Mouse (Mus musculus) limb, embryonic 10.5 days (tissue): ENCODE measurements at regions not wholly inside any gene's neighbourhood (a gene's known extent, or its start where the extent isn't known, plus 50 kb on each side); places are given as distances from the start of the nearest gene placed in this dataset.
A peak's percentile ranks its signal among the peaks of the same experiment; 100 is the strongest.

Experiments used
- DNase-seq: peaks from one replicate; pipeline ENCODE4 v3.0.0-alpha.2; 2017; ENCODE audit warnings: low spot score
- H3K27ac ChIP-seq: fragments of 300-500 bp; sonication (generic); 2 replicates; pipeline ENCODE4 v1.5.1; 2016; ENCODE audit warnings: mild to moderate bottlenecking
- H3K27me3 ChIP-seq: fragments of 300-500 bp; sonication (generic); 2 replicates; pipeline ENCODE4 v1.6.1; 2016; ENCODE audit warnings: low read depth, mild to moderate bottlenecking; ENCODE audit not compliant: poor library complexity, severe bottlenecking
- H3K36me3 ChIP-seq: fragments of 300-500 bp; sonication (generic); 2 replicates; pipeline ENCODE4 v1.6.1; 2016; ENCODE audit warnings: mild to moderate bottlenecking, moderate library complexity
- H3K4me1 ChIP-seq: fragments of 300-500 bp; sonication (generic); 2 replicates; pipeline ENCODE4 v1.6.1; 2016
- H3K4me3 ChIP-seq: fragments of 300-500 bp; sonication (generic); 2 replicates; pipeline ENCODE4 v1.5.1; 2016; ENCODE audit warnings: mild to moderate bottlenecking, moderate library complexity
- H3K9me3 ChIP-seq: fragments of 300-500 bp; sonication (generic); replicated peaks from 2 replicates; pipeline ENCODE4 v1.6.1; 2016; ENCODE audit warnings: mild to moderate bottlenecking
- WGBS: fragments of 180-500 bp; shearing (Covaris S2); methylation state at CpG from one replicate; pipeline ENCODE4 v1.1.7; 2016; 5-methylcytosine and 5-hydroxymethylcytosine counted together

GRCm38 (mm10) chr19:18083312-18083711 lies 245.9 kb upstream of the Pcsk5 start:
- no peak for DNase-seq
- no peaks in the 10 kb centered on the region for H3K36me3 ChIP-seq
- H3K27me3 ChIP-seq: no peaks in the 10 kb centered on the region

GRCm38 (mm10) chr19:18068919-18069318 lies 231.5 kb upstream of the Pcsk5 start:
- Histone ChIP-seq H3K27me3 (no peaks in the 10 kb centered on the region), H3K4me1 (peaks cover 12% of the 10 kb centered on the region), H3K36me3 (no peaks in the 10 kb centered on the region), H3K4me3 (no peak overlapping the region), H3K9me3 (no peaks in the 10 kb centered on the region), H3K27ac (peak overlapping the region; percentile 58; the same call in 1 of the 2 replicates)
- no peak for DNase-seq
- 62% methylated on average over 5 of the region's 5 CpGs for WGBS

More at GRCm38 (mm10) chr19:18083312-18083711, 245.9 kb upstream of the Pcsk5 start:
- no peaks in the 10 kb centered on the region for H3K4me1 ChIP-seq
- H3K9me3 ChIP-seq: no peaks in the 10 kb centered on the region
- H3K27ac ChIP-seq: no peak overlapping the region
- H3K4me3 ChIP-seq: no peak overlapping the region
- WGBS: 74% methylated on average over 6 of the region's 6 CpGs

- DNase-seq: no peak
- Histone ChIP-seq H3K27ac (no peak overlapping the region), H3K36me3 (no peaks in the 10 kb centered on the region), H3K27me3 (no peaks in the 10 kb centered on the region), H3K4me3 (no peak overlapping the region), H3K9me3 (no peaks in the 10 kb centered on the region), H3K4me1 (peaks cover 12% of the 10 kb centered on the region)
- 81% methylated on average over 8 of the region's 8 CpGs for whole genome bisulfite sequencing
Observed at GRCm38 (mm10) chr19:18067855-18068494, 230.5 kb upstream of the Pcsk5 start.

GRCm38 (mm10) chr19:18057256-18057890 lies 219.9 kb upstream of the Pcsk5 start:
- Histone ChIP-seq H3K36me3 (no peaks in the 10 kb centered on the region), H3K4me3 (no peak overlapping the region), H3K27ac (no peak overlapping the region), H3K4me1 (no peaks in the 10 kb centered on the region), H3K27me3 (no peaks in the 10 kb centered on the region), H3K9me3 (no peaks in the 10 kb centered on the region)
- 91% methylated on average over 7 of the region's 7 CpGs for WGBS
- DNase-seq: no peak

- H3K27me3 ChIP-seq: no peaks in the 10 kb centered on the region
- no peaks in the 10 kb centered on the region for H3K4me1 ChIP-seq
- H3K4me3 ChIP-seq: no peak overlapping the region
- no peak overlapping the region for H3K27ac ChIP-seq
- DNase-seq: no peak
- WGBS: 80% methylated on average over 21 of the region's 21 CpGs
- H3K9me3 ChIP-seq: no peaks in the 10 kb centered on the region
- no peaks in the 10 kb centered on the region for H3K36me3 ChIP-seq
Observed at GRCm38 (mm10) chr19:18056414-18057254, 219.2 kb upstream of the Pcsk5 start.

- Histone ChIP-seq H3K27me3 (no peaks in the 10 kb centered on the region), H3K4me3 (no peak overlapping the region), H3K27ac (no peak overlapping the region), H3K4me1 (peaks cover 9% of the 10 kb centered on the region), H3K36me3 (no peaks in the 10 kb centered on the region), H3K9me3 (no peaks in the 10 kb centered on the region)
- WGBS: 91% methylated on average over 2 of the region's 2 CpGs
- DNase-seq: no peak
Observed at GRCm38 (mm10) chr19:18050353-18050752, 212.9 kb upstream of the Pcsk5 start.

- no peak for DNase-seq
- Histone ChIP-seq H3K4me3 (no peak overlapping the region), H3K4me1 (peaks cover 5% of the 10 kb centered on the region), H3K27me3 (no peaks in the 10 kb centered on the region), H3K36me3 (no peaks in the 10 kb centered on the region), H3K27ac (no peak overlapping the region), H3K9me3 (no peaks in the 10 kb centered on the region)
- WGBS: 11% methylated on average over 1 of the region's 1 CpGs
Observed at GRCm38 (mm10) chr19:18034225-18034624, 196.8 kb upstream of the Pcsk5 start.

GRCm38 (mm10) chr19:18033599-18033998 lies 196.2 kb upstream of the Pcsk5 start:
- WGBS: 95% methylated on average over 5 of the region's 5 CpGs
- Histone ChIP-seq H3K4me1 (peaks cover 5% of the 10 kb centered on the region), H3K36me3 (no peaks in the 10 kb centered on the region), H3K4me3 (no peak overlapping the region), H3K27ac (no peak overlapping the region), H3K9me3 (no peaks in the 10 kb centered on the region), H3K27me3 (no peaks in the 10 kb centered on the region)
- no peak for DNase-seq

- H3K4me3 ChIP-seq: no peak overlapping the region
- H3K4me1 ChIP-seq: no peaks in the 10 kb centered on the region
- WGBS: 92% methylated on average over 4 of the region's 4 CpGs
- no peaks in the 10 kb centered on the region for H3K36me3 ChIP-seq
- DNase-seq: no peak
- no peaks in the 10 kb centered on the region for H3K27me3 ChIP-seq
- no peaks in the 10 kb centered on the region for H3K9me3 ChIP-seq
- no peak overlapping the region for H3K27ac ChIP-seq
Observed at GRCm38 (mm10) chr19:18025877-18026276, 188.4 kb upstream of the Pcsk5 start.

GRCm38 (mm10) chr19:18020351-18020750 lies 182.9 kb upstream of the Pcsk5 start:
- H3K36me3 ChIP-seq: no peaks in the 10 kb centered on the region
- H3K27ac ChIP-seq: no peak overlapping the region
- no peaks in the 10 kb centered on the region for H3K4me1 ChIP-seq
- H3K4me3 ChIP-seq: no peak overlapping the region
- 87% methylated on average over 2 of the region's 2 CpGs for WGBS
- DNase-seq: no peak
- no peaks in the 10 kb centered on the region for H3K27me3 ChIP-seq
- H3K9me3 ChIP-seq: no peaks in the 10 kb centered on the region

GRCm38 (mm10) chr19:18015371-18015770 lies 177.9 kb upstream of the Pcsk5 start:
- DNase-seq: no peak
- 89% methylated on average over 1 of the region's 1 CpGs for WGBS
- H3K27me3 ChIP-seq: no peaks in the 10 kb centered on the region
- H3K27ac ChIP-seq: no peak overlapping the region
- no peaks in the 10 kb centered on the region for H3K4me1 ChIP-seq
- no peaks in the 10 kb centered on the region for H3K9me3 ChIP-seq
- no peaks in the 10 kb centered on the region for H3K36me3 ChIP-seq
- H3K4me3 ChIP-seq: no peak overlapping the region

- Histone ChIP-seq H3K4me1 (no peaks in the 10 kb centered on the region), H3K27me3 (no peaks in the 10 kb centered on the region), H3K36me3 (no peaks in the 10 kb centered on the region), H3K9me3 (no peaks in the 10 kb centered on the region), H3K4me3 (no peak overlapping the region), H3K27ac (no peak overlapping the region)
- 86% methylated on average over 7 of the region's 7 CpGs for WGBS
- no peak for DNase-seq
Observed at GRCm38 (mm10) chr19:18012029-18012428, 174.6 kb upstream of the Pcsk5 start.

- H3K4me1 ChIP-seq: no peaks in the 10 kb centered on the region
- H3K27ac ChIP-seq: no peak overlapping the region
- no peak overlapping the region for H3K4me3 ChIP-seq
- no peak for DNase-seq
- no peaks in the 10 kb centered on the region for H3K9me3 ChIP-seq
- no peaks in the 10 kb centered on the region for H3K27me3 ChIP-seq
- 94% methylated on average over 3 of the region's 3 CpGs for WGBS
- no peaks in the 10 kb centered on the region for H3K36me3 ChIP-seq
Observed at GRCm38 (mm10) chr19:17997561-17997960, 160.1 kb upstream of the Pcsk5 start.
